Mouse (Mus musculus) stomach, postnatal 0 days (tissue): Measurements from ENCODE around the gene Nedd9.

Source experiments
- CTCF ChIP-seq: IDR thresholded peaks from 2 replicates; pipeline ENCODE4 v1.5.1; 2016; ENCODE audit warnings: antibody characterized with exemption, low read depth, mild to moderate bottlenecking, moderate library complexity
- EP300 ChIP-seq: optimal IDR thresholded peaks from 2 replicates; pipeline ENCODE3; 2016; ENCODE audit warnings: antibody characterized with exemption

- TF ChIP-seq CTCF, result no peak
- TF ChIP-seq EP300, result no peak
Observed at GRCm38 (mm10) chr13:41335767-41336166, 151.4 kb downstream of the Nedd9 start.
